12 mouse cellular contexts compared by ENCODE assay signal in genomic region chr17:10135111-10135510, GRCm38 (mm10).
DNase-seq lines count a peak whose midpoint lies in the region; ATAC-seq and TF ChIP-seq lines count a peak whose summit lies in the region.
"Had no signal": no experiment of that assay in that cellular context is flagged by ENCODE, and none has a peak within 500 bp of the region (broad histone marks: within the 10 kb centered on the region; RNA-seq: fewer than 3 reads in every experiment).

No protein-coding gene starts in this region.

- no peaks in the 10 kb centered on the region for H3K9me3 ChIP-seq in kidney, postnatal 0 days (replicated peaks; ENCODE audit: low read length)
- H3K9me3 ChIP-seq in limb, embryonic 11.5 days (ENCODE audit: control insufficient read depth, low read length) = no peaks in the 10 kb centered on the region
- H3K9me3 ChIP-seq: G1E; hindbrain, embryonic 12.5 days had no signal

- H3K4me3 ChIP-seq in kidney, postnatal 0 days (replicated peaks; ENCODE audit: low read depth, low read length) = no peak overlapping the region
- H3K4me3 ChIP-seq in limb, embryonic 11.5 days (ENCODE audit: low read depth, low read length) = no peak overlapping the region
- H3K4me3 ChIP-seq: hindbrain, embryonic 12.5 days had no signal

- H3K27ac ChIP-seq in kidney, postnatal 0 days = no peak overlapping the region
- H3K27ac ChIP-seq in limb, embryonic 11.5 days (replicated peaks; ENCODE audit: low read depth, low read length) = no peak overlapping the region
- H3K27ac ChIP-seq: hindbrain, embryonic 12.5 days had no signal

- H3K36me3 ChIP-seq in kidney, postnatal 0 days (ENCODE audit: insufficient read depth, low read length) = no peaks in the 10 kb centered on the region
- no peaks in the 10 kb centered on the region for H3K36me3 ChIP-seq in limb, embryonic 11.5 days (ENCODE audit: control insufficient read depth, insufficient read depth, low read length)
- H3K36me3 ChIP-seq: G1E; hindbrain, embryonic 12.5 days had no signal

- 45% methylated on average over 2 of the region's 2 CpGs for WGBS in kidney, postnatal 0 days
- 85% methylated on average over 2 of the region's 2 CpGs for WGBS in limb, embryonic 11.5 days

- no peak for ATAC-seq in kidney, postnatal 0 days (replicated peaks; ENCODE audit: low FRiP score, low read depth)
- no peak for ATAC-seq in limb, embryonic 11.5 days (ENCODE audit: insufficient number of reproducible peaks, low FRiP score, low TSS enrichment, low read depth)
- no peak for ATAC-seq in erythroblast, adult 5-6 weeks (replicated peaks; ENCODE audit: low FRiP score, poor library complexity, severe bottlenecking)

- TF ChIP-seq CTCF in kidney, postnatal 0 days (IDR thresholded peaks at IDR 0.05; ENCODE audit: low read depth) = no peak

- no peaks in the 10 kb centered on the region for H3K27me3 ChIP-seq in kidney, postnatal 0 days (ENCODE audit: insufficient read depth, low read length)
- H3K27me3 ChIP-seq in limb, embryonic 11.5 days (ENCODE audit: control insufficient read depth, insufficient read depth, low read length) = no peaks in the 10 kb centered on the region
- H3K27me3 ChIP-seq: hindbrain, embryonic 12.5 days had no signal

- H3K4me2 ChIP-seq in kidney, postnatal 0 days (ENCODE audit: low read length) = no peak overlapping the region
- no peak overlapping the region for H3K4me2 ChIP-seq in limb, embryonic 11.5 days (ENCODE audit: low read depth, severe bottlenecking)
- H3K4me2 ChIP-seq: hindbrain, embryonic 12.5 days had no signal

- H3K4me1 ChIP-seq in kidney, postnatal 0 days (replicated peaks; ENCODE audit: insufficient read depth, low read length) = no peaks in the 10 kb centered on the region; the same call in 1 of the 2 replicates
- no peaks in the 10 kb centered on the region for H3K4me1 ChIP-seq in limb, embryonic 11.5 days (ENCODE audit: control insufficient read depth, insufficient read depth, low read length)
- H3K4me1 ChIP-seq: hindbrain, embryonic 12.5 days had no signal

- no peak overlapping the region for H3K9ac ChIP-seq in kidney, postnatal 0 days (ENCODE audit: low read depth, low read length)
- H3K9ac ChIP-seq in limb, embryonic 11.5 days (ENCODE audit: low read length) = no peak overlapping the region
- H3K9ac ChIP-seq: hindbrain, embryonic 12.5 days had no signal

- peak; percentile 72 for DNase-seq in kidney, postnatal 0 days (ENCODE audit: low spot score)
- no peak for DNase-seq in kidney, adult 11 months
- peak; percentile 29 for DNase-seq in ES-CJ7 (ENCODE audit: low read depth, low spot score)
- peak; percentile 48 for DNase-seq in NIH3T3 (ENCODE audit: low read depth)
- DNase-seq in limb, embryonic 11.5 days (ENCODE audit: low spot score) = peak; percentile 62
- DNase-seq in cerebellum, postnatal 25 days = no peak
- DNase-seq: cerebellum, postnatal 10 days; left cerebral cortex, postnatal 4 days; right cerebral cortex, postnatal 25 days had no signal

Comparison
In these comparisons a context has a peak if more than half of its experiments do, and no peak if none do; other contexts are left out.
1. DNase-seq: peak in kidney, postnatal 0 days (single experiment), ES-CJ7 (single experiment), NIH3T3 (single experiment) and limb, embryonic 11.5 days (single experiment); none in kidney, adult 11 months (single experiment) and cerebellum, postnatal 25 days (0 of 2).